Mouse (Mus musculus): Measurements from ENCODE around the gene Abhd2.
"Not testable (repeated sequence)": the region's sequence is repeated elsewhere in the genome, so short reads cannot be mapped to it uniquely, and the experiment has no call there.

Gene Abhd2

DNA sequence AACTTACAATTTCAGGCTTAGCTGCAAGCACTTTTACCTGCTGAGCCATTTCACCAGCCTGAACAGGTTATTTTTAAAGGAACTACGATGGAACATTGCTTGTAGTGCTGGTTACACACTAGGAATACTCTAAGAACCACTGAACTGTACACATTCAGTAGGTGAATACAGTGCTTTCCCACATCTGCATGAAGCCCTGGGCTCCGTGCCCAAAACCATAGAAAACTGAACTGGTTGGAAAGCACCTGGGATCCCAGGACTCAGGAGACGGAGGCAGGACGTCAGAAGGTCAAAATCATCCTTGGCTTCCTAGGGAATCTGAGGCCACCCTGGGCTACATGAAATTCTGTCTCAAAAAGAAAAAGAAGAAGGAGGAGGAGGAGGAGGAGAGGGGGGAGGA, 6.8 kb upstream of the Abhd2 start:
- DNase-seq (ENCODE audit: low read depth, low spot score) = peak; percentile 25

DNA sequence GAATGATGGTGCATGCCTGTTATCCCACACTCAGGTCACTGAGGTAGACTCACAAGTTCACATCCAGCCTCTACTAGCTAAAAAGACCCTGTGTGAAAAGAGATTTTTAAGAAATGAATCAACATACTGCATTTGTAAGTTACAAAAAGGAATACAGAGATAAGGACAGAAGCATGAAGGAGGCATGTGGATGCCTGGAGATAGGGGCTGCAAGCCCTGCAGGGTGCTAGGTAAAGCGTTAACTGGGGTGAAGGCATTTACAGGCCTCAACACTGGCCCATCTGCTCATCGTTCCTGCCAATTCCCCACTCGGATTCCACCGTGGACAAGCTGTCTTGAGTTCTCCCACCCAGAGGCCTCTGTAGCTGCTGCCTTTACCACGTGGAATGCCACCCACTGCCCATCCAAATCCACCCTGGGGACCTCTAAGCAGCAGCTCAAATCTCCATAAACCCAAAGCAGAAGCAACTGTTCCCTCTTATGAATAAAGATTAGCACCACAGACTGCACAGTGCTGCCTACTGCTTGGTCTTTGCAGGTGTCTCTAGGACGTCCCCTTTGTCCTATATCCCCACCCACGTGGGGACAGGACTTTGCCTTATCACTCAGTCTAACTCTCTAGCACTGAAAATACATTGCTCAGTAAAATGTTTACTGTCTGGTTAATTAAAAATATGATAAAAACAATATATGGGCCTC, 5.2 kb upstream of the Abhd2 start:
- no peak for DNase-seq (ENCODE audit: low read depth, low spot score)

DNA sequence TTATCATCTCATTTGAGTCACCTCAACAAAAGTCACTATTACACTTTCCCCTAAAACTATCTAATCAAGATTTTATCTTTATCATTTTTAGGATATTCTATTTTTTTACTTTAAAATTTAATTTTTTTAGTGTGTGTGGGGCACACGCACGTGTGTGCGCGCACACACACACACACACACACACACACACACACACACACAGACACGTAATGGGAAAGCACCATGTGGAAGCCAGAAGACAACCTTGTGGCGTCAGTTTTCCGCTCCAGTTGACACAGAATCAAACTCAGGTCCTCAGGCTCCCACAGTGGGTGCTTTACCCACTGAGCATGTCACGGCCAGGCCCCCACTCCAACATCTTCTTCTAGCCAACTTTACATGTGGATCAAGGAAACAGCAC, 4.1 kb upstream of the Abhd2 start:
- no peak for DNase-seq (ENCODE audit: low read depth, low spot score)

DNA sequence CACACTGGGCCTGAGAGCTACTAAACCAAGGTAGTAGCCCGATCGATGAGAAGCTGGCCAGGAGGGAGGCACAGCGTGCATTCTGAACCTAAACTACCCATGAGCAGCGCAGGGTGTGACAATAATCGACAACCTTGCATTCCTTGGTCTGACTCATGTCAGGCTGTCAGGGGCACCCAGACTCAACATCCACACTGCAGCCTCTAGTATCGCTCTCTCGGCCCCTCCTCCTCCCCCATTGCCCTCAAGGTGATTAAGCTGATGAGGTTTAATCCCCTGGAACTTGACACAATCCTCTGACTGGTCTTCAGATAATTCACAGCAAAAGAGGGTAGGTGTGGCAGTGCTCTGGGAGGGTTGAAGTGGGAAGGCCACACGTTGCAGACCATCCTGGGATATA, 3.6 kb upstream of the Abhd2 start:
- DNase-seq (ENCODE audit: low read depth, low spot score) = peak; percentile 47

DNA sequence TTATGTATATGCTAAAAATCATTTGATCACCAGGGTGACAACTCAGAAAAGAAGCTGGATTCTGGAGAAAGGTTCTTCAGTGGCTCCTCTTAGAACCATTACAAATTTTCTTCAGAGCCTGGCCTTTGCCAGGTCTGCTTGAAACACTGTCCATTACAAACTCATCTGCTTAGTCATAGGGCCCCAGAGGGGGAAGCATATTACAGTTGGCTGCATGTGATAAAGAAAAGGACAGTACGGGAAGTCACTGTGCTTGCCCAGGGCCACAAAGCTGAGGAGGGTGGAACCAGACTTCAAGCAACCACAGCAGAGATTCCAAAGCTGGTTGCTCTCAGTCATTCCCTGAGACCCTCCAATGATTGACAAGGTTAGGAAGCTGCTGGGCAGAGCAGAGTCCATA, 3.1 kb upstream of the Abhd2 start:
- peak; percentile 76 for DNase-seq (ENCODE audit: low read depth, low spot score)

DNA sequence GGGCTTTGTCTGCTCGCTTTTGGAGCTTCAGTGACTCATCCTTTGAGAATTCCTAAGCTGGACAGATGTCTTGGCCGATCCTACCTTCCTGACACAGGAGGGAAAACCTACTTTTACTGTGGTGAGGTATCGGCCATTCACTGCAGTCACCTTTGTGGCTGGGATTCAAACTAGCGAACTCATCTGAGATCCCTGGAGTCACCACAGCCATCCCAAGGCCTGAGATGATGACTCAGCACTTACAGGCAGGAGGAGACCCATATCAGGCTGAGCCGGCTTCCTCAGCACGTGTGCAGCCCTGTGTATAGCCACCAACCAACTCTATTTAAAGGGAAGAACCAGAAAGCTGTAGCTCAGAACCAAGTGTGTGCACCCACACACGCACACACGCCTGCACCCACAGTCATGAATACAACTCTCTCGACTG, 2.0 kb upstream of the Abhd2 start:
- DNase-seq (ENCODE audit: low read depth, low spot score) = peak; percentile 73

DNA sequence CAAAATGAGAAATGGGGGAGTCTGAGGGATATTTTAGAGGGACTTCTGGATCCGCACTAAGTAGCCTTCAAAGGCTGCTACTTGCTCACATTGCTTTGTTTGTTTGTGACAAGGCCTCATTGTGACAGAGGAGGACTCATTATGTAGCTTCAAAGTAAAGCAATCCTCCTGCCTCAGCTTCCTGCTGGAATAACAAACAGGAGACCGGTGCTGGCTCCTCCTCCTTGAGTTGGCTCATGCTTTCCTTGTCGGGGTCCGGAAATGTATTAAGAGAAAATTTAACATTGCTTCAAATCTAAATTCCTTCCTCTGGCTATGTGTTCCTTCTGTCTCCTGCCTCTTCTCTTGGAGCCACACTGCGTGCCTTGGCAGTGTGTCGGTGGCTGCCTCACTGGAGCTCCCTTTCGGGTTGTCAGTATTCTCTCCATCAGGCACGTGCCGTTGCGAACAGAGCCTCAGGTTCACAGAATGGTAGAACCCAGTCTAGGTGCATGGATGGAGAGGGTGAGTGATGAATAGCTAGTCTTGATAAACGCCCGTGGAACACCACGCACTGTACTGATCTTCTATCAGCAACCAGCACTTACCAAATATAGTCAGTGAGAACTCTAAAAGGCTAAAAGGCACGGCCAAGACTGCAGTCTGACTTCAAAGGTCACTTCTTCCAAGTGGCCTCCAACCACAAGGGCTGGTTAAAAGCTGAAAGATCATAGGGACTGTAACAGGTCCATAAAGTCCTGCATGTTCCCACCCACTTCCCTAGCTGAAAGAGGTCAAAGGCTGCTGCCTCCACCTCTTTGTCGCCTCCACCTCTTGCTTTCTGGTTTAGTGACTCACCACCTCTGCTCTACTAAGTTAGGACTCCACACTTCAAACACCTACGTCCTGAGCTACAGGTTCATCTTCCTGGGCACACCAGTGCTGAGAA, 874 bp upstream of the Abhd2 start:
- no peak for DNase-seq (ENCODE audit: low read depth, low spot score)

DNA sequence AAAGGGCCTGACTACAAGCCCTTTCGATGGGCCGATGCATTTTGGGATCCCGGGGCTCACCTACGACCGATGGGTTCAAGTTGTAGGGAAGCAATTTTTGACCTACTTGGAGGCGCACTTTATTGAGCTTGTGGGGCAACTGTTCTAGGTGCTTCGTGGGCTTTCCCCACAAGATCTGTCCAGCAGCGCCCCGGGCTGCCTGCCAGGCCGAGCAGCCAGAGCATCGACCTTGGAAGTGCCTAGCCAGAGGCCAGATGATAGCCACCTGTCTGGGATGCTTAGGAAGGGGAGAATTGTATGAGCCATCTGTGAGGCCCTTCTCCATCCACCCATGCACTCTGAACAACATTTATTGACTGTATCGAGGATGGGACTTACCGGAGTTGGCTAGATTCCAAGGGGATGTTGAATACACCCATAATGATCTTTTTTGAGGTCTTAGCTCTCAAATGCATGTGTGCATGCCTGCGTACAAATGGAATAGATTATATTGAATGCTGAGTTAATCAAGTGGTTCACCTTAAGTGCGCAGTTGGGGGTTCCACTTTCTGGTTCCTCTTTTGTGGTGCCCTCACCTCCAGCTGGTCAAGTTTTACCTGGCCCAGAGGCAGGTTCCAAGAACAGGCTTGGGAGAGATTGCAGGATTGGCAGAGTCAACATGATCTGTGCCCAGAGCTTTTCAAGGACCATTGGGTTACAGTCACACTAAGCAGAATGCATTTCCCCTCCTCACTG, 906 bp downstream of the Abhd2 start:
- DNase-seq (ENCODE audit: low read depth, low spot score) = peak; percentile 54

DNA sequence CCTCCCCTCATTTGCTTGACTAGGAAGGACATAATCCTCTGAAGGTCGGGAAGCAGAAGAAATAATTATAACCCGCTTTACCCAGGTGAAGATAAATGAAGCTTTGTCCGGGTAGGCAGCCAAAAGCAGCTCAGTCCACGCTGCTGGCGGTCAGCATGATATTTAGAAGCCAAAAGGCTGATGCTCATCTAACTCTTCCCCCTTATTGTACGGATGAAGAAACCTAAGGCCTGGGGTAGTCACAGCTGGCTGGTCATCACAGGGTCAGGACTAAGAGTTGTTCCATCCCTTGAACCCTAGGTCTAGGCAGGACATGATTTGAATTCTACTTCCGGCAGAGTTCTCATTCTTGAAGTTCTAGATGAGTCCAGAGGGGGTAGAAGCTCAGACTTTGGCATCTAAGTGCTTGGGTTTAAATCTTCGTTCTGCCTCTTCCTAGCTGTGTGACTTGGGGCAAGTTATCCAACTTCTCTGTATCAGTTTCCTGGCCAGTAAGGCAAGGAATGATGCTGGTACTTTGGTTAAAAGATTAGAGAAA, 1.5 kb downstream of the Abhd2 start:
- DNase-seq (ENCODE audit: low read depth, low spot score) = no peak

DNA sequence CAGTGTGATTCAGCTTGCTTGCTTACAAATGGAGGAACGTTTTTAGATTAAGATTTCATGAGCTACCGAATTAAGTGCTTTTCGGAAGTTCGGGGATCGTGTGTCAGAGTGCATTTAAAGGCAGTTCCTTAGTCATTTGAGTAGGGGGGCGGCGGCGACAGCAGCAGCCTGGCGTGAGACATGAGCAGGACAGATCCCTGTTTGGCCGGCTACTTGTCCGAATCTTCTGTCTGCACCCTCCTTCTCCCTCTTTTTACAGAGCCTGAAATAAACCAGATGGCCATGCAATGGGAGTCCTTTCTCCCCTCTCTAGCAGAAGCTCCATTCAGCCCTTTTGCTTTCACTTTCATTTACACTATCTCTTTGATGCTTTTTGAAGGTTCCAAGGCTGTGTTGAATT, 2.3 kb downstream of the Abhd2 start:
- DNase-seq (ENCODE audit: low read depth, low spot score) = peak; percentile 27

DNA sequence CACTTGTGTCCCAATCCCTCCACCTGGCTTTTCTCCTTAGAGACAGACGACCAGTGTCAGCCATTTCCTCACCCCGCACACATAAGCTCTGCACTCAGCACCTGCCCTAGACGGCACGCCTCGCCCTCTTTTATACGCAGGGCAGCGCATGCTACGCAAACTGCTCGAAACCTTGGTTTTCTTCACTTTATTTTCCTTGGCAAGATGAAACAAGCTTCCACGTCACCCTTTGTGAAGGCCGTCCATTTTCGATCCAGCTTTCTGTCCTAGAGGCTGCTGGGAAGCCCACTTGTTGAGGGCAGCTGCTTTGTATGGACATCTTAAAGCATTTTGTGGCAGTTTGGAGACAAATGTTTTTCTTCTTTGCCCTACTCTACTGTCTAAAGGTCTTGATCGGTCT, 5.4 kb downstream of the Abhd2 start:
- no peak for DNase-seq (ENCODE audit: low read depth, low spot score)

DNA sequence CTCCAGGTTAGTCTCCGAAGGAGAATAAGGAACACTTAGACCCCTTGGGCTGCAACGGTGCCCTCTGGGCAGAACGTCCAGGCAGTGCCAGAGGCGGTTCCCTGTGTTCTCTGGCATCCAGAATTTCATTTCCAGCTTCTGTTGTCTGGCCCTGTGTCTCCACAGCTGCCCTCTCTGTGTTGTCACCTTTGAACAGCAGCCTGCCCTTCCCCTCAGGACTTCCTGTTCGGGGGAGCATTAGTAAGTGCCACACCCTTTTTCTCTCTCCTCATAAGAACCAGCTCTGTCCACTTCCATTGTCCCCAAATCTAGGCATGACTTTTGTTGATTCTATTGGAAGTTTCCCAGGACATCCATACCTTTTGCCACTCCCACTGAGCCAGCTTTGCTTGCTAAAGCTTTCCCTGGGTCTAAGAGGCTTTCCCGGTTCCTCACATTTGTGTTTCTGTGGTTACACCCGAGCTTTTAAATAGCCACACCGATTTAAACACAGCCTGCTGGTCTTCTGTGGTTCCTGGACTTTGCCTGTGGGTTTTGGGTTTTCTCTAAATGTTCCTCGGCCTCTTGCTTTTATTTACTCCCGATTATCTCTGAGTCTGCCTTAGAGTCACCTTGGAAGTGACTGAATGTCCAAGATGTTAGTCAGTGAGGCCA, 6.5 kb downstream of the Abhd2 start:
- DNase-seq (ENCODE audit: low read depth, low spot score) = peak; percentile 7

DNA sequence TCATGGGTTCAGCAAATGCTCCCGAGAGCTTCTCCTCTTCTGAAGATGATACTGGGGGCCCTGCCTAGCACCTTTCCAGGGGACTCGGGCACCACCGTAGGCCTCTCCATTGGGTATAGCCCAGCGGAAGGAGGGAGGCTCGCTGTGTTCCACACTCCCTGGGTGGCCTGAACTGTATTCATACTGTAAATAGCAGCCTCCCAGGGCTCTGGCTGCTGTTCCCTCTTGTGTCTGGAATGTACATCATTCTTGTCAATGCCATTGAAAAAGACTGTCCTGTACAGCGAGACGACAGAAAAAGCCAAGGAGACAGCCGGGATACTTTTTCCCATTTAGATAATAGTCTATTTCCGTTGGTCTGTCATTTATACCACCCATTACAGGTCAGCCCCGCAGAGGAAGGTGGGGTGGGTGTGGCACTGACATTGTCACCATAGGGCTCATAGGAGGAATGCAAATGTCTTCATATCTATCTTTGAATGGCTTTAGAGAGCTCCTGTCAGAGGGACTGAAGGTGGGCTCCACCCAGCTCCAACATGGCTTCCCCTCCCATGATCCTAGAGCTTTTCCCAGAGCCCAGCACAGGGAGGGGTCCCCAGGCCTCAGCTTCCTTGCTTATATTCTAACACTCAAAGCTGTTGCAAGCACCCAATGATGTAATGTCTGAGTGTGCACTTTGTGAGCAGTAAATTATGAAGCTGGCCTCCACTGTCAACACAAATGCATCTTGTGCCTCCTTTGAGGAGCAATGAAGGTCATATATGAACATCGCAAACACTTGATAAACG, 10.1 kb downstream of the Abhd2 start:
- DNase-seq (ENCODE audit: low read depth, low spot score) = no peak

DNA sequence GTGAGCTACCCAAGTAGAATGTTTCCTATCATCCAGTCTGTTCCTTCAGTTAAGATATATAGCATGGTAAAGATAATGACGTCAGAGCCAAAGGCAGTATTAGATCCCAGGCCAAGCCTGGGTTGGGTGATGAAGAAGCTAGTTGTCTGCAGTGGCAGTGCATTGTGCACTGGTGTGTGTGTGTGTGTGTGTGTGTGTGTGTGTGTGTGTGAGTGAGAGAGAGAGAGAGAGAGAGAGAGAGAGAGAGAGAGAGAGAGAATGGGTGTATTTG, 10.6 kb downstream of the Abhd2 start:
- DNase-seq (ENCODE audit: low read depth, low spot score) = not testable (repeated sequence)

DNA sequence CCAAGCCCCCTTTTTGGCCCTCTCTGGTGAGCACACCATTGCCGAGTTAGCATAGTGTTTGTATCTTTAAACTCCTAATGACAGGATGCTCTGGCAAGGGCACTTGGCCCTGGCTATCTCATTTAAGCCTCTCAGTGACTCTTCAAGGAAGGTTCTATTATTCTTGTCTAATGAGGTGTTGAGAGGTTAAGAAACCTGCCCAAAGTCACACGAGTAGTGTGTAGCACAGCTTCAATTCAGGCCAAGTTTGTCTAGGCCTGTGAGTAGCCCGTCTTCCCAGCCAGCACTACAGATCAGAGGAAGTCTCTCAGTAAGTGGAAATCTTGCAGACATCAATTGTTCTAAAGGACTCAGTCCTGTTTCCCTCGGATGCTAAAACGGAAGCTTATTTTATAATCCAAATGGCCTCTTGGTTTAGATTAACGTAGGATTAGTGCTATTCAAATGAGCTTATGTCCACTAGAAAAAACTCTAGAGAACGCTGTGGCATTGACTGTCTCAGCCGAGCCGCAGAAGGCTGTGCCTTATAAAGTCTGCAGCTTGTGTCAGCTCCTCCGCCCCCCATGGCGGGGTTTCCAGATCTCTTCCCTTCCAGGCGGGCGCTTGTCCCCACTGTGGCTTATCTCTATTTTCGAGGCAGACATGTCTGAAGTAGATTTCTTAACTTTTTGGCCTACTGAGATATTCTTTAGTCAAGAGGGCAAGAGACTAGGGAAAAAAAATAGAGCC, 11.3 kb downstream of the Abhd2 start:
- DNase-seq (ENCODE audit: low read depth, low spot score) = no peak

DNA sequence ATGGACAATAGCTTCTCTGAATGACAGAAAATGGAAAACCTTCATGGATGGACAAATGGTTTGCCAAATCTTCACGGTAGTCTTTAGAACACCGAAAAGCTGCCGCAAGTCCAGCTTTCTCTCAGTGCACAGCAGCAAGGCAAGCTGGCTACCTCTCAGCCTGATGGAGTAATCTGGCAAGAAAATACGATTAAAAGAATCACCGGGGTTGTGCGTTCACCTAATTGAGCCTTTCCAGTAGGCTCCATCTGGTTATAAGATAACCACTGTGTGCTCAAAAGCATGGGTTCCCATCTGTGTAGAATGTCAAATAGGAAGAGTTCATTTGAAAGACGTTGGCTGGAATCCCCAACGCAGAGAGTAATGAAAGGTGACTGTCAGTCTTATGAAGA, 11.9 kb downstream of the Abhd2 start:
- DNase-seq (ENCODE audit: low read depth, low spot score) = no peak

DNA sequence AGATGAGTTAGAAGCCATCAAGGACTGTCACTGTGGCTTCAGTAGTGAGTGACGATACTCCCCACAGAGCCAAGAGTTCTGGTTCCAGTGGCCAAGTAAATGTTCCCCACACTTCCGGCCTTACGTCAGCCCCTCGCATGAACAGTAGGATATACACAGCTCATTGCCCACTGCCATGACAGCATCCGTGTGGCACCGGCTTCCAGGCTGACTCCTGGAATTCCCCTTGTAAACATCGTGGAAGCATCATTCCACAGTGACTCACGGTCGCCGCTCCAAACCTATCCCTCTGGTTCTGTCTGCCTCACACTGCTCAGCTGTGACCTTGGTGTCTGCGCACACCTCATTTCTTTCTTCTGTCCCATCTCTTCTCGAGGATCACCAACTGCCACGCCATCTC, 12.4 kb downstream of the Abhd2 start:
- peak; percentile 49 for DNase-seq (ENCODE audit: low read depth, low spot score)

DNA sequence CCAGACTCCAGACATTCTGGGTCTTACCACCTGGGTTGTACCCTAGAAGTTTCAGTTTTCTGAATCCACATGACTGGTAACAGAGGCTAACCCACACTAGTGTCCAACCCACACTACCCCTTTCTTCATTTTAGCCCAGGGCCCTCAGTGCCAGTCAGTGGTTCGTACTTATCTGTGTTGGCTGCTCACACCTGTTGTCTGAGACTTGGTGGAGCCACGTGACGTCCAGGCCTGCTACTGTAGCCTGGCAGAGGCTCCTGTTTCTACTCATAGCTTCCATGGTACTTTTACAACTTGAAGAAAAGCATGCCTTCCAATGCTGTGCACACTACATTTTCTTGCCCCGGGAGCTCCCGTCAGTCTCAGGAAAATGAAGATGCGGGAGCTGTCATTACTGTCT, 14.2 kb downstream of the Abhd2 start:
- no peak for DNase-seq (ENCODE audit: low read depth, low spot score)

DNA sequence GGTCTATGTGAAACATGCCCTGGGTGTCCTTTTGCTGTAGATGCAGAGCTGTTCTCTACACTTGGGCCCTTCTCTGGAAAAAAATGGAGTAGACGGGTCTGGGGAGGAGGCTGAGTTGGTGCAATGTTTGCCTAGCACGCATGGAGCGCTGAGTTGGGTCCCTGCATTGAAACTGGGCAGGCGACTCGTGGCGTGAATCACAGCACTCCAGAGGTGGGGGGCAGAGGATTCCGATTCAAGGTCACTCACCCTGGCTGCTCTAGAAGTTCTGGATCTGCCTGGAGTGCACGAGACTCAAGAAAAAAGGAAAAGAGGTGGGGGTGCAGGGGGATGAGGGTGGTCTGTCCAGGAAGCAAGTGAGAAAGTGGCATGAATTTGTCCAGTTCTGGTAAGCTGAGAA, 14.9 kb downstream of the Abhd2 start:
- no peak for DNase-seq (ENCODE audit: low read depth, low spot score)

DNA sequence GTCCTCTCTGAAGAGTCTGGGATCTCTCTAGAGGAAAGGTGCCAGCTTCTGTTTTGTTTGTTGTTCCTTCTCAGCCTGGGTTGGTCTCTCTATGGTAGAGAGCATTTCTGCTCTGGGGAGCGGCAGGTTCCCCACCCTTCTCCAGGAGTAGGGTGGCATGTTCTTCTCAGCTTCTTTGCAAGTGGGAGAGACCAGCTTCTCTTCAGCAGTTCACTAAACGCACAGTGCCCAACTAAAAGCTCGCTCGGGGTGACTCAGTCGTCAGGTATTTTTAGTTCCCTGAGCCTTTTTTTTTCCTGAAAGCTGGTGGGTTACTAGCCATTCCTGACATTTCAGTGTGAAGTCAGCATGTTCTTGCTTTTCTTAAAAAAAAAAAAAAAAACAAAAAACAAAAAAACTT, 15.4 kb downstream of the Abhd2 start:
- DNase-seq (ENCODE audit: low read depth, low spot score) = peak; percentile 81
